23 mouse cellular contexts compared by ENCODE assay signal in genomic region chr14:21866291-21866690, GRCm38 (mm10). TPM values are rescaled to one million over a fixed set of nuclear protein-coding genes. Genes with fewer than 3 reads are reported as not detected.
DNase-seq lines count a peak whose midpoint lies in the region; ATAC-seq lines count a peak whose summit lies in the region.
"Had no signal": no experiment of that assay in that cellular context is flagged by ENCODE, and none has a peak within 500 bp of the region (broad histone marks: within the 10 kb centered on the region; RNA-seq: fewer than 3 reads in every experiment).

No protein-coding gene starts in this region.

- H3K4me1 ChIP-seq in limb, embryonic 12.5 days (replicated peaks): peaks cover 22% of the 10 kb centered on the region
- H3K4me1 ChIP-seq in stomach, embryonic 15.5 days: no peaks in the 10 kb centered on the region
- no peaks in the 10 kb centered on the region for H3K4me1 ChIP-seq in midbrain, embryonic 11.5 days (ENCODE audit: control insufficient read depth, insufficient read depth, low read length)
- H3K4me1 ChIP-seq: heart, embryonic 10.5 days; liver, embryonic 13.5 days; lung, embryonic 15.5 days; midbrain, embryonic 12.5 days had no signal

- DNase-seq in adrenal gland, adult (ENCODE audit: inconsistent age in 2 of 2, low spot score in 1 of 2): peak; percentile 24 to 52
- DNase-seq in adrenal gland, postnatal 14 days: no peak
- DNase-seq in retina, postnatal 1 day: peak; percentile 23
- DNase-seq in retina, embryonic 14.5 days (ENCODE audit: low spot score): no peak
- no peak for DNase-seq in lung, postnatal 14 days
- no peak for DNase-seq in midbrain, embryonic 11.5 days (ENCODE audit: low spot score, missing footprints)
- DNase-seq: adrenal gland, postnatal 25 days; cerebellum, adult 11 months; cerebellum, postnatal 36 days; gastrocnemius, adult 2 months; kidney, adult 11 months; liver, embryonic 13.5 days; thymus, adult 2 months had no signal

- WGBS in limb, embryonic 12.5 days: 2% methylated on average over 7 of the region's 7 CpGs
- 35% methylated on average over 7 of the region's 7 CpGs for WGBS in stomach, embryonic 15.5 days
- WGBS in midbrain, embryonic 11.5 days: 80% methylated on average over 7 of the region's 7 CpGs

- H3K27me3 ChIP-seq in limb, embryonic 12.5 days: peaks cover 8% of the 10 kb centered on the region; the same call in 1 of the 2 replicates
- no peaks in the 10 kb centered on the region for H3K27me3 ChIP-seq in stomach, embryonic 15.5 days (replicated peaks)
- no peaks in the 10 kb centered on the region for H3K27me3 ChIP-seq in midbrain, embryonic 11.5 days (ENCODE audit: control insufficient read depth, insufficient read depth, low read length)
- H3K27me3 ChIP-seq: liver, embryonic 13.5 days; lung, embryonic 15.5 days; midbrain, embryonic 12.5 days had no signal

- H3K27ac ChIP-seq in limb, embryonic 12.5 days: peak overlapping the region; percentile 74
- H3K27ac ChIP-seq in stomach, embryonic 15.5 days: peak overlapping the region; percentile 60; the same call in 1 of the 2 replicates
- no peak overlapping the region for H3K27ac ChIP-seq in midbrain, embryonic 11.5 days (ENCODE audit: low read depth, low read length)
- H3K27ac ChIP-seq: forebrain, embryonic 10.5 days; gastrocnemius, adult 2 months; heart, embryonic 10.5 days; hindbrain, embryonic 10.5 days; kidney, postnatal 0 days; liver, embryonic 13.5 days; lung, embryonic 15.5 days; macrophage; midbrain, embryonic 12.5 days had no signal

- H3K9ac ChIP-seq in limb, embryonic 12.5 days (replicated peaks): no peak overlapping the region
- no peak overlapping the region for H3K9ac ChIP-seq in stomach, embryonic 15.5 days
- H3K9ac ChIP-seq in midbrain, embryonic 11.5 days (ENCODE audit: low read length): no peak overlapping the region
- H3K9ac ChIP-seq: liver, embryonic 13.5 days; lung, embryonic 15.5 days; midbrain, embryonic 12.5 days had no signal

- ATAC-seq in limb, embryonic 12.5 days (ENCODE audit: insufficient number of reproducible peaks, insufficient read depth, low FRiP score, low TSS enrichment, low read depth): peak; percentile 81
- ATAC-seq in stomach, embryonic 15.5 days (ENCODE audit: insufficient read depth, low FRiP score, low read depth): peak; percentile 73; the same call in 1 of the 2 replicates
- ATAC-seq in midbrain, embryonic 11.5 days (ENCODE audit: low FRiP score): no peak
- ATAC-seq: activated CD4-positive, CD25-positive, alpha-beta regulatory T cell, adult 4 months had no signal

- no peaks in the 10 kb centered on the region for H3K9me3 ChIP-seq in limb, embryonic 12.5 days
- H3K9me3 ChIP-seq in stomach, embryonic 15.5 days: no peaks in the 10 kb centered on the region
- H3K9me3 ChIP-seq in midbrain, embryonic 11.5 days (ENCODE audit: control insufficient read depth, low read length): no peaks in the 10 kb centered on the region
- H3K9me3 ChIP-seq: forebrain, embryonic 10.5 days; heart, embryonic 10.5 days; hindbrain, embryonic 10.5 days; liver, embryonic 13.5 days; lung, embryonic 15.5 days; midbrain, embryonic 12.5 days had no signal

- H3K4me3 ChIP-seq in limb, embryonic 12.5 days (replicated peaks): no peak overlapping the region
- no peak overlapping the region for H3K4me3 ChIP-seq in stomach, embryonic 15.5 days (replicated peaks)
- H3K4me3 ChIP-seq in midbrain, embryonic 11.5 days (ENCODE audit: low read depth, low read length): no peak overlapping the region
- H3K4me3 ChIP-seq: forebrain, embryonic 10.5 days; gastrocnemius, adult 2 months; heart, embryonic 10.5 days; hindbrain, embryonic 10.5 days; liver, embryonic 13.5 days; lung, embryonic 15.5 days; midbrain, embryonic 12.5 days had no signal

- no peaks in the 10 kb centered on the region for H3K36me3 ChIP-seq in limb, embryonic 12.5 days
- H3K36me3 ChIP-seq in stomach, embryonic 15.5 days: no peaks in the 10 kb centered on the region
- no peaks in the 10 kb centered on the region for H3K36me3 ChIP-seq in midbrain, embryonic 11.5 days (ENCODE audit: control insufficient read depth, insufficient read depth, low read length)
- H3K36me3 ChIP-seq: forebrain, embryonic 10.5 days; heart, embryonic 10.5 days; hindbrain, embryonic 10.5 days; liver, embryonic 13.5 days; lung, embryonic 15.5 days; midbrain, embryonic 12.5 days had no signal

- no peak overlapping the region for H3K4me2 ChIP-seq in limb, embryonic 12.5 days
- H3K4me2 ChIP-seq in stomach, embryonic 15.5 days: no peak overlapping the region
- no peak overlapping the region for H3K4me2 ChIP-seq in midbrain, embryonic 11.5 days
- H3K4me2 ChIP-seq: liver, embryonic 13.5 days; lung, embryonic 15.5 days; midbrain, embryonic 12.5 days had no signal

RNA-seq across cellular contexts. Expression of gene Comtd1, which starts 17.5 kb away (rescaled TPM):
- 36.2 and 38.0 TPM in 2 replicates for total RNA-seq in adrenal gland, postnatal 14 days (2021)
- 22.5 and 24.2 TPM in 2 replicates for polyA plus RNA-seq in limb, embryonic 12.5 days (2016; fragmentation: Nextera tagmentation; extraction: Ambion mirVana)
- 42.2 and 48.1 TPM in 2 replicates for polyA plus RNA-seq in stomach, embryonic 15.5 days (2015; fragmentation: Nextera tagmentation; extraction: Ambion mirVana)
- 11.8 and 12.6 TPM in 2 replicates for polyA plus RNA-seq in midbrain, embryonic 11.5 days (2014; fragmentation: Nextera tagmentation; extraction: Ambion mirVana)

RNA-seq across cellular contexts. Expression of gene Vdac2, which starts 41.3 kb away (rescaled TPM):
- 239 and 261 TPM in 2 replicates for total RNA-seq in adrenal gland, postnatal 14 days (2021)
- polyA plus RNA-seq in limb, embryonic 12.5 days (2016; fragmentation: Nextera tagmentation; extraction: Ambion mirVana): 246 and 263 TPM in 2 replicates
- 264 and 310 TPM in 2 replicates for polyA plus RNA-seq in stomach, embryonic 15.5 days (2015; fragmentation: Nextera tagmentation; extraction: Ambion mirVana)
- 312 and 315 TPM in 2 replicates for polyA plus RNA-seq in midbrain, embryonic 11.5 days (2014; fragmentation: Nextera tagmentation; extraction: Ambion mirVana)

Comparison
In these comparisons a context has a peak if more than half of its experiments do, and no peak if none do; other contexts are left out.
1. DNase-seq: peak in adrenal gland, adult (2 of 2) and retina, postnatal 1 day (single experiment); none in adrenal gland, postnatal 14 days (single experiment), retina, embryonic 14.5 days (single experiment), lung, postnatal 14 days (single experiment) and midbrain, embryonic 11.5 days (single experiment).